Comparison of ENCODE assay signal across 18 mouse cellular contexts in genomic region chr5:15598831-15599230, GRCm38 (mm10). TPM values are rescaled to one million over a fixed set of nuclear protein-coding genes. Genes with fewer than 3 reads are reported as not detected.
"Had no signal": no experiment of that assay in that cellular context is flagged by ENCODE, and none has a peak within 500 bp of the region (broad histone marks: within the 10 kb centered on the region; RNA-seq: fewer than 3 reads in every experiment).

No protein-coding gene starts in this region.

RNA-seq across cellular contexts. Expression of gene Speer4d, which starts 20.0 kb away (rescaled TPM):
- polyA plus RNA-seq: liver, embryonic 15.5 days; liver, postnatal 0 days; lung, adult 2 months; lung, embryonic 15.5 days; lung, postnatal 0 days; macrophage; midbrain, embryonic 12.5 days; midbrain, embryonic 14.5 days; midbrain, embryonic 16.5 days; myocyte; neural tube, embryonic 11.5 days; neural tube, embryonic 13.5 days; neural tube, embryonic 15.5 days; small intestine, adult 2 months; stomach, embryonic 14.5 days; stomach, embryonic 16.5 days; thymus, adult 2 months; urinary bladder, adult 2 months had no signal

RNA-seq across cellular contexts. Expression of gene Gm21083, which starts 21.7 kb away (rescaled TPM):
- polyA plus RNA-seq: liver, embryonic 15.5 days; liver, postnatal 0 days; lung, adult 2 months; lung, embryonic 15.5 days; lung, postnatal 0 days; macrophage; midbrain, embryonic 12.5 days; midbrain, embryonic 14.5 days; midbrain, embryonic 16.5 days; myocyte; neural tube, embryonic 11.5 days; neural tube, embryonic 13.5 days; neural tube, embryonic 15.5 days; small intestine, adult 2 months; stomach, embryonic 14.5 days; stomach, embryonic 16.5 days; thymus, adult 2 months had no signal

RNA-seq across cellular contexts. Expression of gene 4930572O03Rik, which starts 58.0 kb away (rescaled TPM):
- polyA plus RNA-seq: liver, embryonic 15.5 days; liver, postnatal 0 days; lung, adult 2 months; lung, embryonic 15.5 days; lung, postnatal 0 days; macrophage; midbrain, embryonic 12.5 days; midbrain, embryonic 14.5 days; midbrain, embryonic 16.5 days; myocyte; neural tube, embryonic 11.5 days; neural tube, embryonic 13.5 days; neural tube, embryonic 15.5 days; small intestine, adult 2 months; stomach, embryonic 14.5 days; stomach, embryonic 16.5 days; thymus, adult 2 months; urinary bladder, adult 2 months had no signal
